Mouse (Mus musculus) left cerebral cortex, postnatal 4 days (tissue): ENCODE data around the gene Ric8b. TPM values are rescaled to one million over a fixed set of nuclear protein-coding genes. Genes with fewer than 3 reads are reported as not detected.

ENCODE experiments used
- DNase-seq: peaks from one replicate; pipeline ENCODE4 v3.0.0-alpha.2; 2022
- intact Hi-C: fragments of 180-260 bp; cut with DNase I; formaldehyde crosslinking; loops from one replicate; pipeline ENCODE4 v1.15.1; 2025
- total RNA-seq, 2 experiments: library from RNA; stranded (reverse); gene quantifications; 2 replicates each; pipeline ENCODE4 v1.2.3; 2021

Gene Ric8b
- 10 to 100 TPM; 47.9 to 49.0 TPM for total RNA-seq

DNA sequence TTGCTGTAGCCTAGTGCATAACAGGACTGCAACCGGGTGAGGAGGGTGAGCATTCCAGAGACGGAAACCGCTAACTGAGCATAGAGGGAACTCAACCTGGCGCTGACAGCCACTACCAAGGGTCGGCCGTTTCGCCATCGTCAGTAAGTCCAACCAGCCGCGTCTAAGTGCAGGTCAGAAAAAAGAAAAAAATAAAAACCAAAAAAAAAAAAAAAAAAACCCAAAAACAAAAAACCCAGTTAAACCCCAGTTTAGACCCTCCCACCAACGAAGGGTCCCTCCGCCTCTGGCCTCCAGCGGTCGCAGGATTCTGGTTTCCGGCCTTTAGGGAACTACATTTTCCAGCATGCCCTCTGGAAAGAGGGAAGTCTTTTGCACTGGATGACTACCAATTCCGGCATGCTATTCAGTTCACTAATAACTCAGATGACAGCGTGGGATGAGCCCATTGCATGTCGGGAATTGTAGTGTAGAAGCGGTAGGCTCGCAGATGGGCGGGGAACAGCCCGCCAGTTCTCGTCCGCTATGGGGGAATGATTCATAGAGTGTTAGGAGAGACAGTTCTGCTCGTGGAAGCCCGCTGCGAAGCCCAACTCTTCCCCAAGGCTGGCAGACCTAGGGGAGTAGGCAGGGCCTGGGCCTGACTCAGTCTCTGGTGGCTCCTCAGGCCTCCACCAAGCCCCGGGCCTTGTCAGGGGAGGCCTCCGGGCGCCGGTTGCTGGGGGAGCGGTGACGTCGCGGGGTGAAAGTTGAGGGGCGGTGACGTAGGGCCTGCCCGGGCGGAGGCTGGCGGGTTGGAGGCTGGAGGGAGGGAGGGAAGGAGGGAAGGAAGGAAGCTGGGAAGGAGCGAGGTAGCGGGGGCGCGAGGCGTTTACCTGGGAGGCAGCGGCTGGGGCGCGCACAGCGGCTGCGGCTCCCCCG, at the start of gene Ric8b:
Ric8b (plus strand) TSS at position 807 of the 921 bp plus-strand sequence.
- peak; percentile 96 for DNase-seq
- intact Hi-C loops, result no loop called here

DNA sequence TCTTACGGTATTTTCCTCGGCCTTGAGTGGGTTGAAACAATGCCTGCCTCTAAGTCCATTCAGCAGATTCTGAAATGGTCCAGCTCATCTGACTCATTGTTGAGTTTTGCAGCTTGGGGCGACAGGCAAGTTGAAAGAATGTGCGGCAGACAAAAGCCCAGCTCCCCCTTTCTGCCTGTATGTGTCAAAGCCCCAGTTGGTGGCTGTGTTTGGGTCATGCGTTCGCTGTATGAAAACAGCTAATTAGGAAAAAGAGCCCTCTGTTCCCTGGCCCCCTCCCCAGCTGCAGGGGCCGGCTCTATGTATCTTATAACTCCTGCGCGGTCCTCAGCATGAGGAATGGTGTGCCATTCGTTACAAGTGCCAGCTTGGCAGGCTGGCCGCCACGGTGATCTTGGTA, 46.1 kb upstream of the Ric8b start:
- intact Hi-C loops, result no loop called here
- no peak for DNase-seq

DNA sequence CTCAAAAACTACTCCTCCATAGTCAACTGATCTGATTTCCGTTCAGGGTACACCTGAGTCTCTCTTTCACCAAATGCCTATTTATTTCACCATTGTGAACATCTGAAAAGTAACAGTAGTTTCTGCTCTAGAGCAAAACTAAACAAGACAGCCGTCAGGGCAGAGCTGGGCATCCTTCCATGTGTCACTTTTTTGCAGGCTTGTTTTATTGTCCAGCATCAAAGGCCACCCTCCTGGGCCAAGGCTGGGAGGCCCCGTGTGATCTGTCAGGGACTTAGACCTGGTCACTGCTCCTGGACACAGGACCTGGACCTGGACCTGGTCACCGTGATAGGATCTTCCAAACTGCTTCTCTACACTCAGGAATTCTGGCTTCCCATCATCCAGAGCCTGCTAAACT, 45.5 kb upstream of the Ric8b start:
- intact Hi-C loops, result no loop called here
- no peak for DNase-seq

DNA sequence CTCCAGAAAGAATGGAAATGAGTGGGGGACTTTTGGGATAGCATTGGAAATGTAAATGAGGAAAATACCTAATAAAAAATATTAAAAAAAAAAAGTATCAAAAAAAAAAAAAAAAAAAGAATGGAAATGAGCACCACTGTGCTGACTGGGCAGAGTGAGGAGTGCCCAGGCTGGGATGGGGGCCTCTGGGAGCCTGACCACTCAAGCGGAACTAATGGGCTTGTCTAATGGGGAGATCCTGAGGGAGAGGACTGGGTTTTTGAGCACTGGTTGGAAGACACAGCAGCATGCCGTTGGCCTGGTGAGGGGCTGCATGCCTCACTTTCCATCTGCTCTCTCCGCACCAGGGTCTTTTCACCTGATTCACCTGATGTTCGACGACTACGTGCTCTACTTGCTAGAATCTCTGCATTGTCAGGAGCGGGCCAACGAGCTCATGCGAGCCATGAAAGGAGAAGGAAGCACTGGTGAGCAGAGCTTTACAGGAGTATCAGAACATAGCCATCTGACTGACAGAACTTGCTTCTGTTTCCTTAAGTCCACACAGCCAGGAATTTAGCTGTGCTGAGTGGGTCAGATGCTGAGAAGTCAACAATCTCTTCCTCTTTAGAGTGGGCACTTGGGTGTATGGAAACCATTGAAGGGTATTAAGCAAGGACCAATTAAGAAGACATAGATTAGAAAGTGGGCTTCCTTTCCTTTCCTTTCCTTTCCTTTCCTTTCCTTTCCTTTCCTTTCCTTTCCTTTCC, 37.4 kb upstream of the Ric8b start:
- DNase-seq, result no peak
- intact Hi-C loops, result no loop called here

DNA sequence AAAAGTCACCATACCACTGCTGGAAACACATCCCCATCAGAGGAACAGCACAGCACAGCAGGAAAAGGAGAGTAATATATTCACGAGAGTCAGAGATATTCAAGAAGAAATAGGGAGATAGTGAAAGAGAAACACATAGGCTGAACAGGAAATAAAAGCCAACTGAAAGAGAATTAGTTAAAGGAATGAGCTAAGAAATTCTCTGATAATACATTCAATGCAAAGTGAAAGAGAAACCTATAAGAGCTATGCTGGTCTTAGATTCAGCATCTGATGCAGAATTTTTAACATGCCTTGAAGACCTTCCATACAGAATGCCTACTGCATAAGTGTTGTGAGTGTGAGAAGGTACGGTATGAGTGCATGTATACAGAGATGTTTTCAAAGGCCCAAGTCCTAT, 34.9 kb upstream of the Ric8b start:
- DNase-seq, result no peak
- intact Hi-C loops, result no loop called here

DNA sequence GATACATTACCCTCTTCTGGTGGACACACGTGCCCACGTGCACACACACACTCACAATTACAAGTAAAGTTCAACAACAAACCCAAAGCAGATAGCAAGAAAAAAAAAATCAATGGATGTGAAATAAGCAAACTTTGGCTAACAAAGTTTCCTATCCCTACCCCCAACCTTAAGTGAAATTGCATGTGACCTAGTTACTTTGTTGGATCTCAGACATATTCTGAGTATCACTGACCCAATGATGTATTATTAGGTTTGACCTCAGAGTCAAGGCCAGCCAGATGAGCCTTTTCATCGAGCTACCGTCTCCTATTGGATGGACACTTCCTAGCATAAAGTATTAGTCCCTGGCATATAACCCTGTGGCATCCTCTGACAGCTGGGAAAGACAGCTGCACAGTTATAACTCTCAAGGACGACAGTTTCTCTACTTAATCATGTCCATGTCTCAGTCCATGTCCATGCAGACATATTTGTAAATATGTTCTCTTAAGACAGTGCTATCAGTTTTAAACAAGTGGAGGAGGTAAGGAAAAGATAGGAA, 32.0 kb upstream of the Ric8b start:
- DNase-seq, result no peak
- intact Hi-C loops, result no loop called here

DNA sequence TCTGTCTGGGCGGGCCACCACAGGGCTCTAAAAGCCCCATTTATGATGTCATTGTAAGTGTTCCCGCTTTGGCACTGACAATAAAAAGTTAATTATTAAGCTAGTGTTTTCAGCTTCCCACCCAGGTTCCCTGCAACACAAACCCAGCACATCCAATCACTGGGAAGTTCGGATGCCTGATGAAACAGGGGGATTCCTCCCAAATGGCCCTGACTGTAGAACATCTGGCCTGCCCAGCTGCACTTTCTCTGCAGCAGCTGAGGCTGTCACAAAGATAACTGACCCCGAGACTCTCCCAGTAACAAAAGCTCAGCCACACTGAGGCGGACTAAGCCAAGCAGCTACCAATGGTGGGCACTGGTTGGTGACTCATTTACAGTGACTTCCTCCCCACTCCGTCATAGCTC, 31.2 kb upstream of the Ric8b start:
- intact Hi-C loops, result no loop called here
- DNase-seq, result no peak

DNA sequence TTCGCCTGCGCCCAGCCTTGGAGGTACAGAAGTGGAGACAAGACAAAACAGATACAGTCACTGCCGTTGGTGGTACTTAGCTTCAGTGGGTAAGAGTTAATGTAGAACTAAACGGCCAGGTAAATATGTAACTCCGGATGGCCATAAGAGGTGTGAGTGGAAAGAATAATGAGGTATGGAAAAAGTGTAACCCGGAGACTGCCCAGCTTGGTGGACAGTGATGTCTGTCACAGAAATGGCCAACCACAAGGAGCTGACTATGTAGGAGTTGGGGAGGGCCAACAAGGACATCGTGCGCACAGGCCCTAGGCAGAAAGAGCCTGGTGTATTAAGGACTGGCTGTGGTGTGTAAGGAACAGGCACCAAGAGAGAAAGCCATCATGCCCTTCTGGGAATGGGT, 30.6 kb upstream of the Ric8b start:
- DNase-seq, result no peak
- intact Hi-C loops, result no loop called here

DNA sequence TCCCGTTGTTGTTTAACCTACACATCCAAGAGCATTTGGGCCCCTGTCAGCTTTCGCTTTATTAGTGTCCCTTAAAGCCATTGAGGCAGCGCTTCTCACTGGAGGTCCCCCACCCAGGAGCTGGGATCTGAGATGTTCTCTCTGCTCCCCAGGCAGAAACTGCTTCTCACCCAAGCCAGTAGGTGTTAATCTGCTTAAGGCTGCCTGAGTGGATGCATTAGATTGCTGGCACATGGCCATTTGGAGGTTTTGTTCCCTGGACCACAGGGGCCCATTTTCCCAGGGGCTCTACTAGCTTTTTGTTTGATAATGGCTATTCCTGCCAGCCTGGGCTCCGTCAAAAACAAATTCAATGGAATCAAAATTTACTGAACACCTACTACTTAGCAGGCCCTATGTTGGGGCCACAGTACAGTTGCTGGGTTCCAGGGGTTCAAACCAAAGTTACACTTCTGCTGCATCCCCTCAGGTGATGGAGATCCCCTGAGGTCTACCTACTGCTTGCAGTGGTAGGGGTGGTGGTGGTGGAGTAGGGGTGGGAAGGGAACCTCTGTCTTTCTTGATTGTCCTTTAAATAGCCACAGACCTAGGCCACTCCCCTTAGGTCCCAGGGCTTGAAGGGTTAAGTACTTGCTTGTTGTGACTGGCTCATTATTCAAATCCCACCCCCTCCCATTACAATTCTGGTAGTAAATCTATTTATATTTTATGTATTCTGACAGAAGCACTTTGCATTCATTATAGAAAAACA, 28.1 kb upstream of the Ric8b start:
- intact Hi-C loops, result no loop called here
- peak; percentile 30 for DNase-seq

DNA sequence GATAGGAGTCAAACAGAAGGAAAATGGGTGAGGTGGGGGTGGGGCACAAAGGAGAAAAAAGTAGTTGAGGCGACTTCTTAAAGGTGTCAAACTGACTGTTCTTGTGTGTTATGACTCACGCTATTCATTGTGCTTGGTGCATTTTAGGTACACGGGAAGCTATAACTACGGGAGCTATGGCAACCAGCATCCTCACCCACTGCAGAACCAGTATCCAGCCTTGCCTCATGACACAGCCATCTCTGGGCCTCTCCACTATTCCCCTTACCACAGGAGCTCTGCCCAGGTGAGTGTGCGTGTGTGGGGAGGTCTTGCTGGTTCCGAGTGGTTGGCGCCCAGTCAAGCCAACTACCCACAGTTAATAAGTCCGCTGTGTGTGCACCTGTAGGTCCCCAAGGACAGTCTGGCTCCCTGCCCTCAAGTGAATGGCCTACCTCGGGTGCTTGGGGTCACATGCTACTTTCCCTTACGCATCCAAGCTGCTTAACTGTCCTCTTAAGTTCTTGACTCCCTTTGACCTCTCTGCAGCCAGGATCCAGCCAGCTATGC, 21.5 kb upstream of the Ric8b start:
- intact Hi-C loops, result no loop called here
- DNase-seq, result no peak

DNA sequence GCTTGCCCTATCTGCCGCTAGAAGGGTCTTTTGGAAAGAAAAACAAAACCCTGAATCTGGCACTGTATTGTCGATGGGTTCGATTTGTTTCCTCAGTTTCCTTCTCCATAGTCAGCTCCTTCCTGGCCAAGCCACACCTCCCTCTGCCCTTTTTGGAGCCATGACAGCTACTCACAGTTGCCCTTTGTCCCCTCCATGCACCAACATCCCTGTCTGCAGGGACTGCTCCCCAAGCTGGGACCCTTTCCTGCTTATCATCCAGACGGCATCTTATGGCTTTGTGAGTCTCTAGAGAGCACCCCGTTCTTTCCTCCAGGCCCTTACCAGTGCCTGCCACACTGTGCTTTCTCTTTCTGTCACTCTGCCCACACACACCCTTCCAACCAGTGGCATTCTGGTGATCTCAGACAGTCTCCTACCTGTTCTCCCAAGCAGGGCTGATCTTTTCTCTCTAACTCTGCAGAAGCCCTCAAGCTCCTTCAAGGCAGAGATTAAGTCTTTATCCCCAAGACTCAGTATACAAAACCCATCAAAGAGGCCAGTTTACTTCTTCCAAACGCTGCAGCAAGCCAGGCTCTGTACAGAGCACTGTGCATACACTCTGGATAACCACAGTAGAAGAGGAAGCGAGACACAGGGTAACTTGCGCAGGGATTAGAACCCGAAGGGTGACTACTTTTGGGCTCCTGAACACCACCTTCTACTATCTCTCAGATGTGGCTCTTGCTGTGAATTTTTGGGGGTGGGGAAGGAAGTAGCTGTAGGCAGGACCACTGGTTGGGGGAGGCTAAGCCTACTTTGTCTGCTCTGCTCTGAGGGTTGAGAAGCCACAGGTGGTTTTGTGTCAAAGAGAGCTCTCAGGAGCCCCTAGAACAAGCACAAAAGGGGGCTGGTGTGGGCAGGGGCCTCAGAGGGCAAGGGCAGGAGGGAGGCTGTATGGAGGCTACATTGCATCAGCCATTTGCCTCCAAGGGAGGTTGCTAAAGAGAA, 20.2 kb upstream of the Ric8b start:
- no peak for DNase-seq
- intact Hi-C loops, result no loop called here

DNA sequence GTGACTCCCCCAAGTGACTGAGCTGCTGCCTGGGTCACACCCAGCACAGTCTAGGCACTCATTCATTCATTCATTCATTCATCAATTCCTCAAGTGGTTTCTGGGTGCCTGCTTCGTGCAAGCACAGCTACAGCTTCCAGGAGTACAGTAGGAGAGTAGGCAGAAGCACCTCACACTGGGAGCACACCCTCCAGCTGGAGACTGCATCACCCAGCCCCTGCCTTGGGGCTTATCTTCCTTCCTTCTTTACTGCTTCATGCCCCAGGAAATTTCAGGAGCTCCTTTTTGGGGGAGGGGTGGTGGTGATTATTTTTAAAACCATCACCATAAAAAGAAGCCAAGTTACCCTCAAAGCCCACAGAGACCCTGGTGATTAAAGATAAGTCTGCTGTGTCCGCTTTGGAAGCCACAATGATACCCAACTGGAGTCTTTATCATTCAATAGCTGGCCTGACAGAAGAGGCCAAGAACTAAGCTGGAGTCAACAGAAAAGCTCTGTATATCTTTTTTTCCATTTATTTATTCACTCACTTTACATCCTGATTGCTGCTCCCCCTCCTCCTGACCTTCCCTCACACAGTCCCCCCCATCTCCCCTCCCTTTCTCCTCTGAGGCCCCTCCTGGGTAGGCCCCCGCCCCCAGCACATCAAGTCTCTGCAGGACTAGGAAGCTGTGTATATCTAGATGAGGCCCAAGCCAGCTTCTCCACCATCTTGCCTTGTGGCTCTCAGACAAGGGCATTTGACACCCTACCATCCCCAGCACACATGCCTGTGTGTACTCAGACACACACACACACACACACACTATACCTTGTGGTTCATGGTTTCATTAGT, 19.1 kb upstream of the Ric8b start:
- intact Hi-C loops, result no loop called here
- DNase-seq, result no peak

DNA sequence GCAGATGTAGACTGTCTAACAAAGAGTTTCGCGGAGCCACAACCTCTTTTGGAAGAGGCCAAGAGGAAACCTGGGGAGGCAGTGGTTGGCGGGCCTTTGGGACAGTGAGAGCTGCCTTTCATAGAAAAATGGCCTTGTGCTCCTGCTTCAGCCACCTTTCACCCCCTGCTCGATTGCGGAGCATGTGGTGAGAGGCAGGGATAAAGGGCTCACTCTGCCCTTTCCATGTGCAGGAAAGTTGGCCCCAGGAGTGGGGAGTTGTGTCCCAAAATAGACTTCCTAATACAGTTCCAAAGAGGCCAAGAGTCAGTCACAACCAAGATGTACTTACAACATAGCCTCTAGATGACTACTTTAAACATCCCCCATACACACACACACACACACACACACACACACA, 15.7 kb upstream of the Ric8b start:
- DNase-seq, result no peak
- intact Hi-C loops, result no loop called here

DNA sequence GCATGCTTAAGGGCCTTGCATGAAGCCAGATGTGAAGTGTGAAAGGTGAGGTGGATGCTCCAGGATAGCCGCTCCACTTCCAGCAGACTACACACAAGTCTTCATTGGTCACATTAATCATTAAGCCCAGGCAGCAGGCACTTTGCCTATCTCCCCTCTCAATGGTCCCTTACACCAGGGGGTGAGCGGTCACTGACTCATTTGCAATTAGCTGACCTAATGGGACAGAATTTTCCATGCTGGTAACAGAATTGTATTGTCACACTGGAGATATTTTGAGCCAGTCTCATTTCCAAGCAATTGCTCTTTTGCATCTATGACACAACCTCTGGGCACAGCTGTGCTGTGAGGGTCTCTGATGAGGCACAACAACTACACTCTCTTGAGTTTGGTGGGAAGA, 15.2 kb upstream of the Ric8b start:
- intact Hi-C loops, result no loop called here
- no peak for DNase-seq

DNA sequence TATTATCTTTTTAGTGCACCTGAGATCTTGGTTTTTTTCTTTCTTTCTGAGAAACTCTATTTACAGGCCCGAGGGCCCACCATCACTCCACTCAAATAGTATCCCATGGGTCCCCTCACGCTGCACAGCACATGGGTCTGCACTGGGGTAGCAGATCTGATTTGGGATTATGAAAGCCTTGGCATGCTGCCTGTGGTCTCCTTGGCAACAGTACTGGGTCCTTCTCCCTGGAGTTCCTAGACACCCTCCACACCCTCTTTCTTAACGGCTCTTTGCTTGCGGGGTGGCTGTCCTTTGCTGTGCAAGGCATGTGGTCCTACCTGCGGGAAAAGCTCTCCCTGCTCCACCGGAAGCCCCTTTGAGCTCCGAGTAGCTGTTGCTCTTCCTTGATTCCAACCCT, 14.1 kb upstream of the Ric8b start:
- peak; percentile 65 for DNase-seq
- intact Hi-C loops, result no loop called here

DNA sequence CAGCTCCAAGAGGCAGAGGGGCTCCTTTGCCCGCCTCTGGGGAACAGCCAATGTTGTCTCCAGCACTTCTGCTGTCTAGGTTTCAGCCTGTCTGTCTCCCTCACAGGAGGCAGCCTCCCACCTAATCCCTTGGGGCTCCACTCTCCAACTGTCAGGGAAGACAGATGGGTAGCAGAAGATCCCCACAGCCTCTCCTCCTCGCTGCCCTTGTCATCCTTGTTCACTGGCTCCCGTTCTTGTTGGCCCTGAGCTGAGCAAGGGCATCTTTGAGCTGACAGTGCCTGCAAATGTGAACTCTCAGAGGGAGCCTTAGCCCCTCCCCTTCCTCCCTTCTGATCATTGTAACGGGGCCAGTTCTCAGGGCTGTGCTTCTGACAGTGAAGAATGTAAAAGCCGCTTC, 13.7 kb upstream of the Ric8b start:
- intact Hi-C loops, result no loop called here
- peak; percentile 58 for DNase-seq

DNA sequence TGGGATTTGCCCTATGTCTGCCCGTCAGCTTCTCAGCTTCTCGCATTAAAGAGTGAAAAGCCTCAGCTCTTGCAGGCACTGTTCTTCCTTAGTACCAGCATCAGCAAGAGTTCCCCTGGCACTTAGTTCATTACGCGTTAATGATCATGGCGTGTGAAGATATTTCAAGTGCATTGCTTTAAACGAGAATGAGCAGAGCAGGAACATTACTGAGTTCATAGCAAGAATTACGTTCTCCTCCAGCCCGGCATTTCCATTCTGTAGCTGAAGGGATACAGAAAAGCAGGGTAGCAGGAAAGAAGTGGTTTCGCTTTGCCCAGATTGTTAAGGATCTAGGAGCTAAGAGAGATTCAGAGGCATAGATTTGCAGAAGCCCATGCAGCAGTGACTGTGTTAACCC, 10.5 kb upstream of the Ric8b start:
- intact Hi-C loops, result no loop called here
- DNase-seq, result no peak

DNA sequence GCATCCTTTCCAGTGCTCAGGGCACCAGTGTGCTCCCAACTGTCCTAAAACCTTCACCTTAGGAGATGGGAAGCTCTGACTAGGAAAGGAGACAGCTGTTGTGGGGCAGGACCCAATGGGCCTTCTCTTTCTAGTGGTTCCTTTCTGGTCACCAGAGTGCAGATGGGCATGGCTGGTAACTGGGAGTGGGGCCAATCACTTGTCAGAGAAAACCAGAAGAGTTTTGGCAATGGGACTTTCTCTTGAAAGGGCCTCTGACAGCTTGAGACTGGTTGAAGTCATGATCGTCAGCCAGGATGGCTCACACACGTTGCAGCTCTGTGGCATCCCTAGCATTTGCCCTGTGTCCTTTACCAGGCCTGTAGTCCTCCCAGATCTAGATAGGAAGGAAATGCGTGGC, 9.4 kb upstream of the Ric8b start:
- peak; percentile 74 for DNase-seq
- intact Hi-C loops, result no loop called here

DNA sequence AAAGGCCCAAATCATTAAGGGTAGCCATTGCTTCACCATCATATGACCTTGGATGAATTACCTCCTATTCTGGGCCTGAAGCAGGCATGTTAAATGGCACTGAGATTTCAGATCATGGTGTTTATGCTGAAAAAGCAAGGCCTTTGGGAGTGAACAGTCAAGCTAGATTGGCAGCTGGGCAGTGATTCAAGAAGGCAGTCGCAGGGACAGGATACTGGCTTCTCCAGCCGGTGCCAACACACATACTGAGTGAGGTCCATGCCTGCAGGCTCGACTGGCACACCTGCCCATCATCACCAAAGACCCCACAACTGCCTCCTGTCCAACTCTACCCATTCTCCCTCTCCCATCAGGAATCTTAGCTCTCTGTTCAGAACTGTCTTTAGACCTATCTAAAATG, 8.9 kb upstream of the Ric8b start:
- peak; percentile 33 for DNase-seq
- intact Hi-C loops, result no loop called here
